Mouse (Mus musculus) retina, embryonic 14.5 days (tissue): ENCODE results near the gene Gas6.

ENCODE experiments used
- DNase-seq: peaks from one replicate; pipeline ENCODE4 v3.0.0-alpha.2; 2015; ENCODE audit warnings: low spot score

Gas6 gene

DNA sequence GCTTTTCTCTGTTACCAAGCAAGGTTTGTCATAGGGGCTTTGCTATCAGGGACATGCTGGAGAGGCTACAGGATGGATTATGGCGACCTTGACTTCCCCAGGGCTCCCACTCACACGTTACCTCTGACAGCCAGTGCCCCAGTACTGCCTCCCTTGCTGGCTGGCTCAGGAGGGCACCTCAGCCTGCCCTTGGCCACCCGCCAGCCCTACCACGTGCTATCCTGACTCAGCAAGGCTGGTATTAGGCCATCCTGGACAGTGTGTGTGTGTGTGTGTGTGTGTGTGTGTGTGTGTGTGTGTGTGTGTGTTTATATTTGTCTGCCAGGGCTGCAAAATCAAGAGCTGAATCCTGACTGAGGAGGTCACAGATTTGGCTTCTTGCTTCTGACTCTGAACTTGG is 12.6 kb upstream of the Gas6 start:
- DNase-seq = no peak

DNA sequence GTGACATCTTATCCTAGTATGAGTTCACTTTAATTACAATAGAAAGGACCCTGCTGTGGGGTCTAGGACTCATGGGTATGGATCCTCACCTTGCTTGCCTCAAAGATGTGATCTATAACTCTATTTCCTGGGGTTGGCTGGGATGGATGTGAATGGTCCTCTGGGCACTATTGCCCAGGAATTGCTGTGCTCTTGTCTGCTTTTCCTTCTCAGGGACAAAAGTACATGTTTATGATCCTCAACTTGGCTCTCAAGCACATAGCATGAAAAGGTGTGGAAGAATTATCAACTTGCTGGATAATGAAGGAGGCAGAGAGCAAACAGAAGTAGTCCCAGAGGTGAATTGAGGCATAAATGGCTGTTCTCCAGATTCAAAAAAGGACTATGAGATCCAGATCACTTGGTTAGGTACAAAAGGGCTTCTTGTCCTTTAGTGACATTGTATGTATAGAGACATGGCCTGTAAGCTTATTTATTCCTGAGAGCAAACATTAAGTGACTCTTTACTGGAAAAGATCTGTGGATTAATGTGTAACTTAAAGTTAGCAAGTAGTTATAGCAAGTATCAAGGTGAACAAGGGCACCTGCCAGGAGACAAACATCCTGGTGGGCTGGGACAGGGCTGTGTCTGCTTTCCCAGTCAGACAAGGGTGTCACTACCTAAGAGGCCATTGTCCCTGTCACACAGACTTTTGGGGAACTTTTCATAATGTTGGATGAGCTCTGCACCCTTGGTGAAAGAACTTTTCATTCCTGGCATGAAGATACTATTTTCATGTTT is 10.8 kb upstream of the Gas6 start:
- no peak for DNase-seq

GRCm38 (mm10) chr8:13503936-13504606 is 9.8 kb upstream of the Gas6 start:
- no peak for DNase-seq

DNA sequence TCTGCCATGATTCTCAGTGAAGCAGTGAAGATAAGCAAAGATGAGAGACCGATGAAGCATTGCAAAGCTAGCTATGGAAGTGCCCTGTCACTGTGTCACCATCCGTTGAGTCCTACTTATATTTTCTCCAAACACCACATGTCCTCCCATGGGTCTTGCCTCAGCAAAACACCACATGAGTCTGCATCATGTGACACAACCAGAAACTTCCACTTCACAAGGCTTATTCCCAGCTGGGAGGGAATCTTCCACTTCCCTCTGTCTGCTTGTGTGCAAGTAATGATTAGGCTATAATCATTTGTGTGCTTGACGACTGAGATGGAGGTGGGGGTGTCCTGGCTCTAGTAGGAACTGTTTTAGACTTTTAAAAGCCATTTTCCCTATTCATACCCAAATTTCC is 6.9 kb upstream of the Gas6 start:
- no peak for DNase-seq

GRCm38 (mm10) chr8:13493011-13493410 is 1.3 kb downstream of the Gas6 start:
- DNase-seq = no peak

- peak; percentile 34 for DNase-seq
These were observed 1.9 kb downstream of the Gas6 start for GRCm38 (mm10) chr8:13492198-13492995.

DNA sequence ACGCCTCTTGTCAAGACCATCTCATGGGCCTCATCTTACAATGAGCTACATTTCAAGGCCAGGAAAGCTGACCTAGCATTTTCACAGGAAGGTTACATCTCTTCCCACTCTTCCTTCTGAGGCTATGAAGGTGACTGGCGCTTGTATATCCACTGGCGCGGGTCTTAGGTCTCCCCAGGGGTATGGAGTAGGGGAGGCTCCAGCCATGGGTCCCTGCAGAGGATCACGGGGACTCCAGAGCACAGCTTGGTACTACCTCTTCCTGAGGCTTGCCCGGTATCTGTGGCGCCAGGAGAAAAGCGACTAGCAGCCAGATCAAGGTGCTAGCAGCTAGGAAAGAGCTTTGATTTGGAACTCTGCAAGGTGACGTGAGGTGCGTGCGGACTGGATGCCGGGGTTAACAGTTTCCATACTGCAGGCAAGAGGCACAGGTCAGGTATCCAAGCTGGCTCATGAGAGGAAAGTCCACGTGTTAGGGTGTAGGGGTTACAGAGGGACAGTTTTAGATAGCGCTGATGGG is 2.7 kb downstream of the Gas6 start:
- DNase-seq = no peak

- no peak for DNase-seq
These were observed 4.0 kb downstream of the Gas6 start for GRCm38 (mm10) chr8:13489986-13490910.

- no peak for DNase-seq
These were observed 4.9 kb downstream of the Gas6 start for GRCm38 (mm10) chr8:13489351-13489750.

- DNase-seq = no peak
These were observed 11.1 kb downstream of the Gas6 start for GRCm38 (mm10) chr8:13483191-13483590.

DNA sequence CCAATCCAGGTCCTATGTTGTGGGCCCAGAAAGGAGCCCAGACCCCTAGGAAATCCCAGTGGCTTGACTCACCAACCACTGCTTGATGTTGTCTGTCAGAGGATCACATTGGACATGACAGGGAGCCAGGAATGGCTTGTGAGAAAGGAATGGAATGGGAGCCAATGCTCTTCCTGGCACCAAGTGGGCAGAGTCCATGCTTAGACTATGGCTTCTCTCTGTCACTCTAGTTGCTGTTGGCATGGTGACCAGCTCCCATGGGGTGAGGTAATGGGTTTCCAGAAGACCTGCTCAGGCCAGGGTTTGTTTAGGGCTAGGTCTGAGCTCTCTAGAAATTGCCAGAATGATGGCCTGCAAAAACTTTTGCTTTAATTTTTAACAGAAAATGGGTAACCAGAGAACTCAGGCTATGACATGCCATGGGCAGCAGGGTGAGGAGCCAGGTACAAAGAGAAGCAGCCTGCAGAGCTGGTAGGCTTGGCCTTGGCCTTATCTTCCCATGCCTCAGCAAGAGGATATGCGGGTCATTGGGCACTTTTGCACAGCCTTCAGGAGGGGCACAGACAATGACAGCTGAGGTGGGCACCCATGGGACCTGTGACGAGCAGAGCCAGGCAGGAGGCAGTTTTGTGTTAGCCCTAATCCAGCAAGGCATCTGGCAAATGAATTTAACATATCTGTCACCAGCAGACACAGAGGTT is 12.0 kb downstream of the Gas6 start:
- DNase-seq = no peak

- no peak for DNase-seq
These were observed 12.7 kb downstream of the Gas6 start for GRCm38 (mm10) chr8:13481596-13481995.

DNA sequence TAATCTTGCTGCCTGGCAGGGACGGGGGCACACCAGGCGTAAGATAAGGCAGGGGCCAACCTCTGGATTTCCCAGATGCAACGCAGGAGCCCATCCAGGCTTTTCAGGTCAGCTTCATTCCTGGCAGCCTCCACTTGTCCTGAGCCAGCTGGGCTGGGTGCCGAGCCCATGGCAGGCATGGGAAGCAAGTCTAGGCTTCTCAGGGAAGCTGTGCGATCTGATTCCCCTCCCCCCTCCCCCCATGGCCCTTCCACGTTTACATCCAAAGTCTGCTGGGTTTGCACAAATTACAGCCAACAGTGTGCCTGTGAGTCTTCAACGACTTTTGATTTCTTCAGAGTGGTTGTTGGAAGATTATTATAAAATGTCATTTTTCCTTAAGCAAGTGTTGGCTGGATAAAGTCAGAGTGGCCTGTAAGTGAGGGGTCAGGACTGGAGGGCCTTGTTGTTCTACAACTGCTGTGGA is 13.2 kb downstream of the Gas6 start:
- DNase-seq = no peak

GRCm38 (mm10) chr8:13475892-13476291 is 18.4 kb downstream of the Gas6 start:
- DNase-seq = peak; percentile 26

DNA sequence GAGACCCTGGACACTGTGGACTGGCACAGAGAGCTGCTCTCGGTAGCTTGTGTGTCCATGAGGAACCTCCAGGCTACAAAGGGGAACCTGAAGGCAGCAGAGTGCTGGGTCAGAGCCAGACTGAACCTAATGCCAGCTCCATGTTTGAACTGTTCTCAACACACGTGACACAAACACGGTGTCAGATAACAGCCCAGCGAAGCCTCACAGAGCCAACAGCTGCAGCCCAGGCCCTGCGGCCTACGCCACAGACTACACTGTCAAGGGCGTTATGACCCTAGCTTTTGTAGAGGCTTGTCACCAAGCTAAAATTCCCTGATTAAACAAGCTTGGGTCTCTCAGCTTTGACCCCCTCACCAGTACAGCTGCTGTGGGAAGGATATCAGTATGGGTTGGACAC is 22.0 kb downstream of the Gas6 start:
- DNase-seq = no peak

DNA sequence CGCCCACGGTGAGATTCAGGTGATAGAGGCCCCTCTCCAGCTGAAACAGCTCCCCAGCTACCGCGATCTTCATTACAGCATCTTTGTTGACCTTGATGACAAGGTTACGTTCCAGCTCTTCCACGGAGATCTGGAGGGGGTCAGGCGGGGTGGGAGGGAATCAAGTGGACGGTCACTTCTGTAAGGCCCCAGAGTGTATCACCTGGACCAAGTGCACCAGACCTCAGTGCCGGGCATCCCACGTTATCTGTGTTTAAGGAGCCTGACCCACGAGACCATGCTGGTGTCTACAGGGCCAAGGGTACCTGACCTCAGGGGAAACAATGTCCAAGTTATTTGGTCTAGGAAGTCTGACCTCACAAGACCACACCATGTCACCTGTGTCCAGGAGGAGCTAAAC is 22.8 kb downstream of the Gas6 start:
- no peak for DNase-seq

GRCm38 (mm10) chr8:13468737-13469136 is 25.6 kb downstream of the Gas6 start:
- DNase-seq = no peak

GRCm38 (mm10) chr8:13466989-13467388 is 27.3 kb downstream of the Gas6 start:
- peak; percentile 37 for DNase-seq

DNA sequence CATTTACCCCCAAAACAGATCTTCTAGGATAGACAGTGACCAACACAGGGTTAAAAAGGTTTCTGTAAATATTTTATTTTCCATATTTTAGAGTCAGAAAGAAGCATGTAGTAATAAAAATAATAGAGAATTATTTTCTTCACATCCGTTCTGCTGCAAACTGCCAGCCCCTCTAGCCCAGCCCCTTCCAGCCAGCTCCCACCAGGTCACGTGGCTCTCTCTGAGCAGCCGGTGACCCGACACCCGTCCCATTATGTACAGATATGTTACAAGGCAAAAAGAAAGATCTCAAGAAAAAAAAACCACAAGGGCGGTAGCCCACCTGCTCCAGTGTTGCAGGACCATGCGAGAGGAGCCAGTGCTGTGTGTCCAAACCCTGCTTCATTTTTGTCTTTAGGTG is 29.0 kb downstream of the Gas6 start:
- no peak for DNase-seq

GRCm38 (mm10) chr8:13462392-13462791 is 31.9 kb downstream of the Gas6 start:
- no peak for DNase-seq

- DNase-seq = peak; percentile 85
These were observed 32.4 kb downstream of the Gas6 start for GRCm38 (mm10) chr8:13461843-13462242.
